Mouse (Mus musculus): ENCODE measurements around the gene Nim1k. TPM values are rescaled to one million over a fixed set of nuclear protein-coding genes. Genes with fewer than 3 reads are reported as not detected.
A peak's percentile ranks its signal among the peaks of the same experiment; 100 is the strongest.

Nim1k gene
- 2.6 and 3.6 TPM in 2 replicates for total RNA-seq (2021)
- long read RNA-seq, full-length matches to known transcripts: 4 of 7 reads
- long read RNA-seq, partial matches to known transcripts: 2 of 7 reads
- long read RNA-seq, other reads (novel, unspliced or antisense): 1 of 7 reads

DNA sequence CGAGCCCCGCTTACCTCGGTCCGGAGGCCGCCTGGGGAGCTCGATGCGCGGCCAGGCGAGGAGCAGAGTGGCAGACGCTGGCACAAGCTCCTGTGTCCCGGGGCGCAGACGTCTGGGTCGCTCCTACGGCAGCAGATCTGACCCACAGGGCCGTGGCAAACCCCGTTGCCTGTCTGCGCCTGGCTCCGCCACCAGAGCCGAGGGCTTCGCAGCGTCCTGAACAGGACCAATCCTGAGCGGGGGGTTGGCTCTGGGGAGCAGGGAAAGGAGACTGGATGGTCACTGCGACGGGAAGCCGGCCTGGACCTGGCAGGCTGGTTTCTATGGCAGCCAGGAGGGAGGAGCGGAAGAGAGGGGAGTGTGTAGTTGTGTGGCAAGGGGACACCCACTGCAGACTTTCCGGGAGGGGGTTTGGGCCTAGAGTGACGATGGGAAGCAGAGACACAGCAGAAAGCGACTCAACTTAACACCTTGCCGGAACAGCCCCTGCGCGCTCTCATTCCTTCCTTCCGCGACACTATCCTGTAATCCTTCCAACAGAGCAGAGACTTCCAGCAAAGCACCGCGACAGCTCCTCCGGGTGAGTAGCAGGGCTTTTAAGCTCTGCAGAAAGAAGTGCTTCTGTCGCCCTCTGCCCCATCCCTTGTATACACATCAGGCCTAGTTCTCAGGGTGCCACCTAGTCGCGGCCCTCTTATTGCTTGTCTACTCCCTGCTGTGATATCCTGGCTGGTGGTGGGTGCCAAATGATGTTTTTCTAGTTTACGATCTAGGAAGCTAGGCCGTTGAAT, at the start of gene Nim1k:
Gene Nim1k, minus strand, starts transcription at position 202 of the 791 bp plus-strand sequence.
- DNase-seq: peak; percentile 87

DNA sequence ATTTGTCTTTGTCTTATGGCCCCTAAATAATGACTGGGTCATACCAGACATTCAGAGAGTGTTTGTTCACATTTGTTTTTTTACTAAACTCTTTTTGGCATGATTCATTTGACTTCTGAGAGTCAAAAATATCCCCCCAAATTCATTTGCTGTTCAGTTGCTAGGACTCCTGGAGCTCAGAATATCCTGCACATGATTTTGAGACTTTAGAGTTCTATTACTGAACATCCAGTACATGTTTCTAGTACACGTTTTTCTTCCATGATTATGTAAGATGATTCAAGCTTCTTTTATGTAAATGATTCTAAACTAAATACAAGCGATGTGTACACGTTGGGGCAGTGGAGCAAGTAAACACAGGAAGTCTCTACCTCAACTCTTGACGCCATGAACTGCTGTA, 42.0 kb upstream of the Nim1k start:
- DNase-seq: no peak

DNA sequence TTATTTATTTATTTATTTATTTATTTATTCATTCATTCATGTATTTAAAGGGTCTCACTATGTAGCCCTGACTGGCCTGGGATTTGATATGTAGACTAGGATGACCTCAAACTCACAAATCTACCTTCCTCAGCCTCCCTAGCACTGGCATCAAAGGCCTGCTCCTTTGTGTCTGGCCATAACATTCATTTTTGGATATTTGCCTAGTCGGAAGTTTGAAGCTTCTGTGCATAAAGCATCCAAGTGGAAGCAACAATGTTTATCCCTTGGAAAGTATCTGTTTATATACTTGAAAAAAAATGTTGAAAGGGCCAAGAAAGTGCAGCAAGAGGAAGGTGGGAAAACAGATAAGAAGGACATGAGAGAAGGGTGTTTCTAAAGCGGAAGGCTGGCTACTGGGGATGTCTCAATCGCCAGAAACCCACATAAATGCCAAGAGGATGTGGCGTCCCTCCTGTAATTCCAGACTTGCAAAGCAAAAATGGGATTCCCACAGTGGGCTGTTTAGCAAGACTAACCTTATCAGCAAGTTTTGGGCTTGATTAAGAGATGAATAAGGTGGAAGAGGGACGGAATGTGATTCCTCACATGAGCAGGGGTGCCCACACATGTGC, 37.2 kb upstream of the Nim1k start:
- no peak for DNase-seq

DNA sequence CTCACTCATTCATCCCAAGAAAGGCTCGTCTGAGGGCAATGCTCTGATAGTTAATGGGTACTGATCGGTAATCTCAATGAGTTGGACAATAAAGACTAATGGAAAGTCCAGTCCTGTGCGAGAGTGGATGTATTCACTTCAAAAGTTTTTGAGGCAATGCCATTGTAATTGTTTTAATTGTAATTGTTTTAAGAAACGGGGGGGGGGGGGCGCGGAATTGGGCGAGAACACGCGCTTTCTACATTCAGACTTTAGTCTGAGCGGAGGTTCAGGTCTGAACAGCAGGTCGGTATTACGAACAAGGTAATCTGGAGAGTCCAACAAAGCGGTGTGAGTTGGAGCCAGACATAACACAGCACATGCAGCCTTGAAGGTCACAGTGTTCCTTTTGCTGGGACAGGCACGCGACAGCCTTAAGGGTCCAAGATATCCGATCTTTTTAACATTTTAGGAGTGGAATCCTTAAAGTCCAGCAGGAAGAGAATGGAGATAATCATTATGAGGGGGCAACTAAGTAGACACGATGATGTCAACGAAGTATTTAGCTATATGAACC, 36.0 kb upstream of the Nim1k start:
- DNase-seq: no peak

DNA sequence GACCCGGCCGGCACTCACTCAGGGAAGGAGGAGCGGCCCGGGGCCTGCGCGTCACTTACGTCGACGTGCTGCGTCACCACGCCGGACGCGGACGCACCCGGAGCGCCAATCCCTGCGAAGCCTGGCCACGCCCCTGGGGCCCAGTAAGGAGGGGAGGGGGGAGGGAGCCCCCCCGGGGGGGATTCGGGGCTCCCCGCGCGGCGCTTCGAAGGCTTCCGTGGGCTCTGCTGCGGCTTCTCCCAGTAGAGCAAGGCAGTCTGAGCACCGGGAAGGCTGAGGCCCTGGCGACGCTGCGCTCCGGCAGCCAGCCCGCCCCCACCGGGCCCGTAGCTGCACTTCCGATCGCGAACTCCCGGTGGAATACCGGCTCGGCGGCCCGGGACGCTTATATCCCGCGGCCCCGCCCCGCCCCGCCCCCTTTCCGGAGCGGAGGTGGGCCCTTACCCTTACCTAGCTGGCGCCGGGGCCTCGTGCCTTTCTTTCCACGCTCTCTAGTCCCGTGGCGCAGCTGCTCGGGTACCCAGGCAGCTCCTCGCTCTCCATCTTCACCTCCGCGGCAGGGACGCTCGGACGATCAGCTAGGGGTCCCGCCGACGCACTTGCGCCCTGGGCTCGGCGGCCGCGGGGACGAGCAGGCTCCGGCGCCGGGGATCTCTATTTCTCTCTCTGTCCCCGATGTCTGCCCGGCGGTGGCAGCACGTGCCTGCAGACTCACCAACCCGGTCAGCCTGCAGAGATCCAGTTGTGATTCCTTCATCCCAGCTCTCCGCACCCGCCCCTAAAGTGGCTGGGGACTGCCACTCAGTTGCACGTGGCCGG, 35.3 kb upstream of the Nim1k start, which contains the start of gene Zfp131:
Gene Zfp131, minus strand, starts transcription at position 129 of the 819 bp plus-strand sequence.
- peak; percentile 97 for DNase-seq

DNA sequence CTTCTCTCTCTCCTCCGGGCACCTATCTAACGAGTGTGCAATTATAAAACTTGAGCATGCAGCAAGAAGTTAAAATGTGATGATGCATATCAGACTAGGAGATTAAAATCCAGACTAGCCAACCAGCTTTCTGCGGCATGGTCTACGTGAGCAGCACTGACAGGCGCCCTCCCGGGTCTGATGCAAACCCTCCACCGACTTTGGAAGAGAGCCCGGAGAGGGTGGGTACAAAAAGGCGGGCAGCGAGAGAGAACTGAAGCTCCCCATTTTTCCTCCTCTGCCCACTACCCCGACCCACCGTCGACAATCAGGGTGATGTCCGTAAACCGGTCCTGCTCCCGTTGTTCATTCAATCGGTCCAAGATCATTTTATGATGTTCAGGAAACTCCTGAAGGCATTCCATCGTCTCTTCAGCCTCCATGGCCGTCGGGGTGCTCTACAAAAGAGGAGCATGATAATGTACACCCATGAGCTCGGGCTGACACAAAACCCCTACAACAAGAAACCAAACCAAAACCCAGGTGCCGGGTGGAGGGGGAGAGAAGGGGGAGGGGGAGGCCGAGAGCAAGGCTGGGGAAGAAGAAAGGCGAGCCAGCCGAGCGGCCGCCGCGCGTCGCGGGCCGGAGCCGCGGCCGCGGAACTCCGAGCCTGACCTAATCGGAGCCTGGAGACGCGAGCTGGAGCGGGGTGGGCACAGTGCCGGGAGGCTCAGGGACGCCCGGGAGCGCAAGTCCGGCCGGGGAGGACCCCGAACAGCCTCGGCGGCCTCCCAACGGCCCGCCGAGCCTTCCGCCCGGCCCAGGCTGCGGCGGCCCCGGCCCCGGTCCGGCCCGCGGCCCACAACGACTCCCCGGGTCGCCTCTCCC, 34.4 kb upstream of the Nim1k start:
- DNase-seq: peak; percentile 70

DNA sequence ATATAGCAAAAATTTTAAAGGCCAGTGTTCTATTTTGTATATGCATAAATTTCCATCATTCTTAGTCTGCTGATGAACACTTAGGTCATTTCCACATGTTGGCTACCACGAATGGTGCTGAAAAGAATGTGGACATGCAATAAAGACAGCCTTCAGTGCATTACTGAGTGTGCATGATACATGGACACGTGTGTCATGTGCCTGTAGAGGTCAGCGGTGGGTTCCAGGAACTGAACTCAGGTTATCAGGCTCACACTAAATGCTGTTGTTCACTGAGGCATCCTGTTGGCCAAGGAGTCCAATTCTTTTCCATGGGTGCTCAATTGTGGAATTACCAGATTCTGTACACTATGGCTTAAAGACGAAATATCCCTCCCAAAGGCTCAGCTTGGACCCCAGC, 27.9 kb upstream of the Nim1k start:
- DNase-seq: no peak

DNA sequence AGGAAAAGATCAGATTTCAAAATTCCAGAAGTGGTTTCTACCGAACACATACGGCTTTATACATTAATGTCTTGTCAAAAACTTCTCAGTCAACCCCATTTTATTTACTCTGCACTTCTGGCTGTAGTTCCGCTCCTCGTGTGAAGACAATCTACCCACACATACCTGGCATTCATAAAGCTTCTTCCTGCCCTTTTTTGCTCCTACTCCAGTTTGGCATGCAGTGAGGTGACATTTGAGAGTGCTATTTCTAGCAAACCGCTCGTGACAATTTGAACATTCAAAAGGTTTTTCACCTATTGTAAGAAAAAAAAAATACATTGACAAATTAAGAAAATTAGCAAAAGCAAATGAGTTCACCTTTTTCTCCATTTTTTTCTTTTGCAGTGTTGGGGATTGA, 12.9 kb upstream of the Nim1k start:
- DNase-seq: no peak

DNA sequence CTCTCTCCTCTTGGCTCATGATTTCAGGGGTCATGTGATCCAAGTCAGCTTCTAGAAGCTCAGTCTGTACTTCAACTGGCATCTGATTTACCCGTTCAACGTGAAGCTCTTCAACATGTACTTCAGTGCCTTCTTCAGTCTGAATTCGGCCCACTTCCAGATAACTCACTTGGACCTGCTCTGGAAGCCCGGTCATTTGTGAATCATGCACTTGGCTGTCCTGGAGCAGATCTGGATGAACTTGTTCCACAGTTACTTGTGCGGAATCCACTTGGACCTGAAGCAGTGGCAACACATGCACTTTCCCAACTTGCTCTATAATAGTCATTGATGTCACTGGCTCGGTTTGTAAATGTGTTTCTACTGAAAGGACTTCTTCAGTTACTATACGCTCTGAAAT, 10.8 kb upstream of the Nim1k start:
- DNase-seq: no peak

DNA sequence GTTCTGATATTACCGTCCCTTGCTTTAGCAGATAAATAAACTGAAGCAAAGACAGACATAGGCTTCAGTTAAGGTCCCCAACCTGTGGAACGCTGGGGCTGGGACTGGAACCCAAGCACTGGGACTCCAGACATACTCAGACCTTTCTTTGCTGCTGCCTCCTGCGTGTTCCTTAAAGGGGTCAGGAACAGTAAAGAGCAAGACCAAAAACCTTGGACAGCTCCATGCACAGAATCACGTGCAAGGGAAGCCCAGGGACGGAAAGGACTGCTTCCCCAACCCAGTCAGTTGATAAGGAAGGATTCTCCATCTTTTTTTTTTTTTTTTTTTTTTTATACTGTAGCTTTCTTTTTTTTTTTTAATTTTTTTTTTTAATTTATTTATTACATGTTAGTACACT, 1.1 kb upstream of the Nim1k start:
- no peak for DNase-seq

DNA sequence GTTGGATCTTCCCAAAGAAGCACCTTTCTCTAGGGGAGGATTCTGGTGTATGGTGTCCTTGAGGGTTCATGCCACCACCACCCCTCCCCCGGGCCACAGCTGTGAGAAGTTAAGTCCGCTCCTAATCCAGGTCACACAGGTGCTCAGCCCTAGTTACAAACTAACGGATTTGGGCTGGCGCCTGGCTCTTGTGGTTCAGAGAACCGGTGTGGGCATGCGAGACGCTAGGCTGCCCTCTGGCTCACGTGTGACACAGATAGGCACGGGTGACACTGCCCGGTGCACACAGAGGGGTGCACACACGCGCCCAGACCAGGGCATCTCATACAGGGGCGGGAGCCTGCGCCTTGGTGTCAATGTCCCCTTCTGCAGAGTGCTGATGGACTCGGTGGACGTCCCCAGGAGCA, 538 bp downstream of the Nim1k start:
- DNase-seq: no peak

DNA sequence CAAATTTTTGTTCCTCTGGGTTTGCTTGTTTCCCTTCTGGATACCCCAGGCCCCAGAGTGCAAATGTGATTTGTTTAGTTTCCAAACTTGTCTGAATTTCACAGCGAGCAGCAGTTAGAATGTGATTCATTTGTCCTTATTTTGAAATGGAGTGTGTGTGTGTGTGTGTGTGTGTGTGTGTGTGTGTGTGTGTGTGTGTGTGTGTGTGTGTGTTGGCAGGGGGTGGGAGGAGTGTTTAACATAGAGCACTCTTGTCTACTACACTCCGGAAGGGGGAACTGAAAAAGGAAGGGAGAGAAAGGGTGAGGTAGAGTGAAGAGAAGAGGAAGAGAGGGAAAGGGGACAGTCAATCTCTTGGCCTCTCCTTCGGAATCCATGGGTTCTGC, 1.1 kb downstream of the Nim1k start:
- no peak for DNase-seq

DNA sequence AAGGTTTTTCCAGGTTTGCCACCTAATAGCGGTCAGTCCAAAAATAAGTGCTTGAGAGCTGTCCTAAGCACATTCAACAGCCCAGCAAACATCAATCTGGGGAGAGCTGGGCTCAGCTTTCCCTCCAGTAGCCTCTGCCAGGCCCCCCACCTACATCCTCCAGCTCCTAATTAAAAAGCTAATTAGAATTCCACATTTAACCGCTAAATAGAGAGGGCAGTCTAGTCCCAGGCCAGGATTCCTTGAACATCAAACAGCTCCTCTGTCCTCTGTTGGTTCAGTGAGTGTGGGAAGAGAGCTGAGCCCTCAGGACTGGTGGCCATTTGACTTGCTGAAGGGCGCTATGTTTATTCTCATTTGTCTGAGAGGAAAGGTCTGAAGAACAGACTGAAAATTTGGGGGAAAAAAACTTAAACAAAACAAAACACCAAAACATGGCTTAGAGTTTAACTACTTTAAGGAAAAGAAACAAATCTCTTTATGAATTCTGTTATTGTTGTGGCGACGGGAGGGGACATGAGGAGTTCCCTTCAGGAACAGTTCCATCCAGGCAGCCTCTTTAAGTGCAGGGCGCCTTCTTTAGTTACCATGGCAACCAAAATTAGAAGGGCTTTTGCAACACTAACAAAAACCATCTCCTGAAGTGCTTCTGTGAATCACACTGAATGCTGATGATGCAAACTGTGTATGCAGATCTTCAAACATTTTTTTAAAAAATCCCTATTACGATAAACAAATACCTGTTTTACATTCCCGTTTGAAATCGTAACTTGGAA, 1.6 kb downstream of the Nim1k start:
- DNase-seq: no peak

DNA sequence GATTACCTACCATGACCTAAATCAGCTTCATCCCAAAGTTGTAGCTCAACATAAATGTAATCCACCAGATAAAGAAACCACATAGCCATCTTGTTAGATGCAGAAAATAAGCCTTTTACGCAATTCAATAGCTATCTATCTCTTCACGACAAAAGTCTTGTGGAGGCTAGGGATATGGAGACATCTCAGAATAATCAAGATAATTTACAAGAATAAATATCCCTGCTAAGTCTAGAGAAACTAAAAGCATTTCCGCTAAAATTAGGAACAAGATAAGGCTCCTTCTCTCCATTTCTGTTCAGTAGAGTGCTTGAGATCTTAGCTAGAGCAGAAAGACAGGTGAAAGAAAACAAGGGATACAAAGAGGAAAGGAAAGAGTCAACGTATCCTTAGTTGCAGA, 8.8 kb downstream of the Nim1k start:
- DNase-seq: no peak

DNA sequence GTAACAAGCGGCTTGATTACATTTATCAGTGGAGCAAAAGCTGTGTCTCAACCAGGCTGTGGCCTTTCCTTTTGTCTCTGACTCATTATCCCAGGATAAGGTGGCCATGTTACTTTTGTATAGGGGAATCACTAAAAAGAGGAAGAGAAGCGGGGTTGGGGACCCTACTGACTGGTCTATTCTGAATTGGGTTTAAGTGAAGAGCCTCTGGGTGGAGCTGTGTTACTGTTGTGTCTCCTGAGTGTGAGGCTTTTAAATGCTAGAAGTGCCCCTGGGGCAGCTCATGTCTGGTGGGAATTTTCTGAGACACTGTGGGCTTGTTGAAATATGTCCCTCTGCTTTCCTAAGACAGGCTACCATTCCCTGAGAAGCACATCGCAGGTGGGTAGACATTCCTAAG, 12.2 kb downstream of the Nim1k start:
- DNase-seq: no peak

DNA sequence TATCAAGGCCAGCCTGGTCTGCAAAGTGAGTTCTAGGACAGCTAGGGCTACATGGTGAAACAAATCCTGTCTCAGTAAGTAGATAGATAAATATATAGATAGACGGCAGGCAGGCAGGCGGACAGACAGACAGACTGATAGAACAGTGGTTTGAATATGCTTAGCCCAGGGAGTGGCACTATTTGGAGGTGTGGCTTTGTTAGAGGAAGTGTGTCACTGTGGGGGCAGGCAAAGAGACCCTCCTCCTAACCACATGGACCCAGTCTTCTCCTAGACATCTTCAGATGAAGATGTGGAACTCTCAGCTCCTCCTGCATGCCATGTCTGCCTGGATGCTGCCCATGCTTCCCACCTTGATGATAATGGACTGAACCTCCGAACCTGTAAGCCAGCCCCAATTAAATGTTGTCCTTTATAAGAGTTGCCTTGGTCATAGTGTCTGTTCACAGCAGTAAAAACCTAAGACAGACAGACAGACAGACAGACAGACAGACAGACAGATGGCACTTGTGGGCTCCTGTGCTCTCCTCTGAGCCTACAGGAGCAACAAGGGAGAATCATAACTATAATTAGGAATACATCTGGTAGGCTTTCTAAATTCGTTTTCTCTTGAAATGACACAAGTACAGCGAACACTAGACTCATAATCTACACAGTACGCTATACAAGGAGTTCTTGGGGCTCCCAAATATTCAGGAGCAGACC, 12.8 kb downstream of the Nim1k start:
- no peak for DNase-seq

DNA sequence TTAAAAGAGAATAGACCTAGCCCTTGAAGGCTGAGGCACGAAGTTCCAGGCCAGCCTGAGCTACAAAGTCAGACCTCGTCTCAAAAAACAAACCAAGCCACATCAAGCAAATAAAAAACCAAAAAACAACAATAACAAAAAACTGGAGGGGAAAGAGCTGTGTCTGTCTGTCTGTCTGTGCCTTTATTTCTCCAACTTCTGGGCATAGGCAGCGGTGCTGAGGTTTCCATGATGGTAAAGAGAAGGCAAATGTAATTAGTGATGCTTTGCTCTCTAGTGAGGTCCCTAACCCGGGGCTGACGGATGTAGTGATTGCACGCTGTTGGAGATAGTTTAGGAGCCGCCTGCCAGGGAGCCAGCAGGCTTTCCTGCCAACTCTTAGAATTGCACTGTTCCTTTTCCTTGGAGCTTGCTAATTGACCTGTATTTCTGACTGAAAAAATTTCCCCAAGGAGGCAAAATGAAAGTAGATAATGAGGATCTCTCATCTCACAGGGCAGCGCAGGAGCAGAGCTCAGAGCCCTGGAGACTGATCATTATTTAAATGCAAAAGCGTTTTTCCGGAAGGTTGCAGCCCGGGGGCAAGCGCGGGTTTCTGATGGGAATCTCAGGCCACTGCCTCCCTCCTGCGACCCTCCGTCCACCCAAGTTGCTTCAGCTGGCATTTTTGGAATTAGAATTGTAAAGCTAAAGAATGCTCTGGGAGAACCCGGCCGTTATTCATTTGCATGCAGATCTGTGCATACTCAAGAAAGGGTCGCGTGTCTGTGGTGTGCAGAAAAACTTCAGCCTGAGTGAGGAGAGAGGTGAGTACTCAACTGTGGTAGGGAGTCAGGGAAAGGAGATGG, 14.1 kb downstream of the Nim1k start:
- DNase-seq: no peak

DNA sequence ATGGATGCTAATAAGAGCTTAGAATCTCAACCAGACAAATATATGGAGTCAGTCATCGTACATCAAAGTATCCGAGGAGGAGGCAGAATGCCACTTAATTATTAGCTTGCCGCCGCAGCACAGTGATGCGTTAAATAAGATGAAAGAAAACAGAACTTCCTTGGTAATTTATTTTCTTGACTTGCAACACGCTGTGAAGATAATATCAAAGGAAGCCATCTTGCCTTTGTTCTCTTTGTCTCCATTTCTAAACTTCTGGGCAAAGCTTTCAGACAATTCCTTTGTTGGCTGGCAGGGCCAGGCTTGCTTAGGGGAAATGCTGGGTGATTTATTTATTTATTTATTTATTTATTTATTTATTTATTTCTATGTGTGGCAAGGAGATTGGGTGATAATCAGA, 24.2 kb downstream of the Nim1k start:
- no peak for DNase-seq

DNA sequence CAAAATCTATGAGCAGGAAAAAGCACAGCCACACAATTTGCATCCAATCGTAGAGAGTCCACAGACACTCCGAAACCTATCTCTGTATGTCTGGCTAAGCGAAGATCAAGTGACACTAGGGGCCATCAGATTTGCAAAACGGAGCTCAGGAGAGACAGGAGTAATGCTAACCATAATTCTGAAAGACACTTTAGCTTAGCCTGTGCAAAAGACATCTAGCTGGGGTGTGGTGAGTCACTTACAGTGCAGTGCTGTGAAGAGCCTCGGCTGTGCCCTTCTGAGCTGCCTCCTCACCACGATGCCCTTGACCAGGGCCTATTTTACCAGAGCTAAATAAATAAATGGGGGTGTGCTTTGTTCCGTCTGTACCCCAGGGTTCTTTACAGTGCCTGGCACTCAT, 26.3 kb downstream of the Nim1k start:
- DNase-seq: no peak
